In genomic region chr2:5725028-5725701, GRCm38 (mm10) we compare ENCODE assay signal across 12 mouse cellular contexts. TPM values are rescaled to one million over a fixed set of nuclear protein-coding genes. Genes with fewer than 3 reads are reported as not detected.
A peak's percentile ranks its signal among the peaks of the same experiment; 100 is the strongest.
DNase-seq lines count a peak whose midpoint lies in the region; ATAC-seq and TF ChIP-seq lines count a peak whose summit lies in the region.
"Had no signal": no experiment of that assay in that cellular context is flagged by ENCODE, and none has a peak within 500 bp of the region (broad histone marks: within the 10 kb centered on the region; RNA-seq: fewer than 3 reads in every experiment).

No protein-coding gene starts in this region.

- no peak for TF ChIP-seq POLR2A in kidney, adult 2 months (IDR thresholded peaks at IDR 0.05; ENCODE audit: low read depth, low read length)

- no peaks in the 10 kb centered on the region for H3K27me3 ChIP-seq in hindbrain, embryonic 11.5 days (ENCODE audit: control insufficient read depth, insufficient read depth, low read length)
- no peaks in the 10 kb centered on the region for H3K27me3 ChIP-seq in hindbrain, embryonic 10.5 days (ENCODE audit: insufficient read depth, poor library complexity, severe bottlenecking)
- no peaks in the 10 kb centered on the region for H3K27me3 ChIP-seq in forebrain, embryonic 12.5 days
- no peaks in the 10 kb centered on the region for H3K27me3 ChIP-seq in limb, embryonic 10.5 days (ENCODE audit: low read depth, poor library complexity, severe bottlenecking)
- H3K27me3 ChIP-seq in neural tube, embryonic 15.5 days (replicated peaks), result no peaks in the 10 kb centered on the region
- no peaks in the 10 kb centered on the region for H3K27me3 ChIP-seq in kidney, adult 2 months (replicated peaks; ENCODE audit: control insufficient read depth, insufficient read depth, low read length)

- ATAC-seq in hindbrain, embryonic 11.5 days (ENCODE audit: low FRiP score), result no peak
- ATAC-seq in forebrain, embryonic 12.5 days (ENCODE audit: low FRiP score), result peak; percentile 65
- peak; percentile 57; the same call in 1 of the 2 replicates for ATAC-seq in neural tube, embryonic 15.5 days (ENCODE audit: low FRiP score)
- ATAC-seq: intestine, postnatal 0 days had no signal

- H3K4me2 ChIP-seq in hindbrain, embryonic 11.5 days (replicated peaks; ENCODE audit: low read depth, low read length), result no peak overlapping the region
- no peak overlapping the region; the same call in 1 of the 2 replicates for H3K4me2 ChIP-seq in forebrain, embryonic 12.5 days
- H3K4me2 ChIP-seq in neural tube, embryonic 15.5 days, result peak overlapping the region; percentile 29; the same call in 1 of the 2 replicates
- H3K4me2 ChIP-seq: liver, embryonic 11.5 days had no signal

- WGBS in hindbrain, embryonic 11.5 days, result 19% methylated on average over 8 of the region's 8 CpGs
- WGBS in hindbrain, embryonic 10.5 days, result 18% methylated on average over 8 of the region's 8 CpGs
- WGBS in forebrain, embryonic 12.5 days, result 9% methylated on average over 8 of the region's 8 CpGs
- WGBS in limb, embryonic 10.5 days, result 10% methylated on average over 8 of the region's 8 CpGs
- WGBS in neural tube, embryonic 15.5 days, result 12% methylated on average over 8 of the region's 8 CpGs
- WGBS in kidney, adult 2 months, result 27% methylated on average over 8 of the region's 8 CpGs

- H3K27ac ChIP-seq in hindbrain, embryonic 11.5 days (ENCODE audit: low read depth, low read length), result no peak overlapping the region
- H3K27ac ChIP-seq in hindbrain, embryonic 10.5 days, result no peak overlapping the region
- peak overlapping the region; percentile 14; the same call in 1 of the 2 replicates for H3K27ac ChIP-seq in forebrain, embryonic 12.5 days
- H3K27ac ChIP-seq in limb, embryonic 10.5 days, result peak overlapping the region; percentile 51
- peak overlapping the region; percentile 41; the same call in 1 of the 2 replicates for H3K27ac ChIP-seq in neural tube, embryonic 15.5 days (replicated peaks)
- no peak overlapping the region for H3K27ac ChIP-seq in kidney, adult 2 months (ENCODE audit: insufficient read depth, low read depth, low read length)

- H3K9ac ChIP-seq in hindbrain, embryonic 11.5 days (ENCODE audit: low read depth, low read length), result no peak overlapping the region
- H3K9ac ChIP-seq in forebrain, embryonic 12.5 days, result no peak overlapping the region
- H3K9ac ChIP-seq in neural tube, embryonic 15.5 days (replicated peaks), result no peak overlapping the region

- no peak for TF ChIP-seq CTCF in kidney, adult 2 months (conservative IDR thresholded peaks at IDR 0.05; ENCODE audit: insufficient read depth, insufficient read length, low read depth, low read length)

- no peaks in the 10 kb centered on the region for H3K4me1 ChIP-seq in hindbrain, embryonic 11.5 days (replicated peaks; ENCODE audit: control insufficient read depth, insufficient read depth, low read length)
- peaks cover 14% of the 10 kb centered on the region for H3K4me1 ChIP-seq in hindbrain, embryonic 10.5 days (replicated peaks)
- peaks cover 14% of the 10 kb centered on the region for H3K4me1 ChIP-seq in forebrain, embryonic 12.5 days
- peaks cover 15% of the 10 kb centered on the region for H3K4me1 ChIP-seq in limb, embryonic 10.5 days
- peaks cover 11% of the 10 kb centered on the region for H3K4me1 ChIP-seq in neural tube, embryonic 15.5 days
- no peaks in the 10 kb centered on the region for H3K4me1 ChIP-seq in kidney, adult 2 months (ENCODE audit: control insufficient read depth, insufficient read depth, low read length)

- no peak overlapping the region for H3K4me3 ChIP-seq in hindbrain, embryonic 11.5 days (ENCODE audit: low read depth, low read length)
- H3K4me3 ChIP-seq in hindbrain, embryonic 10.5 days, result no peak overlapping the region
- no peak overlapping the region for H3K4me3 ChIP-seq in forebrain, embryonic 12.5 days (replicated peaks)
- H3K4me3 ChIP-seq in limb, embryonic 10.5 days, result 0 out of 2 replicates have a peak overlapping the region, but pooled peaks have one; percentile 10
- H3K4me3 ChIP-seq in neural tube, embryonic 15.5 days (replicated peaks), result no peak overlapping the region
- no peak overlapping the region for H3K4me3 ChIP-seq in kidney, adult 2 months (ENCODE audit: insufficient read depth, low read depth, low read length)

- H3K9me3 ChIP-seq in hindbrain, embryonic 11.5 days (ENCODE audit: control insufficient read depth, low read length), result no peaks in the 10 kb centered on the region
- no peaks in the 10 kb centered on the region for H3K9me3 ChIP-seq in hindbrain, embryonic 10.5 days
- no peaks in the 10 kb centered on the region for H3K9me3 ChIP-seq in forebrain, embryonic 12.5 days
- no peaks in the 10 kb centered on the region for H3K9me3 ChIP-seq in limb, embryonic 10.5 days (replicated peaks)
- no peaks in the 10 kb centered on the region for H3K9me3 ChIP-seq in neural tube, embryonic 15.5 days (replicated peaks)

- no peaks in the 10 kb centered on the region for H3K36me3 ChIP-seq in hindbrain, embryonic 11.5 days (ENCODE audit: control insufficient read depth, insufficient read depth, low read length)
- H3K36me3 ChIP-seq in hindbrain, embryonic 10.5 days, result no peaks in the 10 kb centered on the region
- no peaks in the 10 kb centered on the region for H3K36me3 ChIP-seq in forebrain, embryonic 12.5 days (replicated peaks)
- no peaks in the 10 kb centered on the region for H3K36me3 ChIP-seq in limb, embryonic 10.5 days
- no peaks in the 10 kb centered on the region for H3K36me3 ChIP-seq in neural tube, embryonic 15.5 days
- H3K36me3 ChIP-seq in kidney, adult 2 months (ENCODE audit: control insufficient read depth, insufficient read depth, low read length), result no peaks in the 10 kb centered on the region

- DNase-seq in hindbrain, embryonic 11.5 days (ENCODE audit: low spot score), result peak; percentile 11
- no peak for DNase-seq in hindbrain, embryonic 10.5 days (ENCODE audit: low spot score)
- DNase-seq in limb, embryonic 10.5 days (ENCODE audit: low spot score), result peak; percentile 32
- DNase-seq in kidney, adult 2 months, result no peak
- DNase-seq in thymus, postnatal 10 days (ENCODE audit: low spot score in 2 of 2), result no peak
- no peak for DNase-seq in thymus, postnatal 14 days
- DNase-seq: adrenal gland, postnatal 10 days; cerebellum, adult 9-11 months had no signal

RNA-seq across cellular contexts. Expression of gene Camk1d, which starts 10.8 kb away (rescaled TPM):
- 2.2 and 2.7 TPM in 2 replicates for polyA plus RNA-seq in hindbrain, embryonic 11.5 days (2014; fragmentation: Nextera tagmentation; extraction: Ambion mirVana)
- 1.3 and 1.8 TPM in 2 replicates for polyA plus RNA-seq in hindbrain, embryonic 10.5 days (2016; fragmentation: Nextera tagmentation; extraction: Ambion mirVana)
- polyA plus RNA-seq in forebrain, embryonic 12.5 days (2016; fragmentation: Nextera tagmentation; extraction: Ambion mirVana), result 2.7 and 2.9 TPM in 2 replicates
- 0.84 and 1.4 TPM in 2 replicates for polyA plus RNA-seq in limb, embryonic 10.5 days (2016; fragmentation: Nextera tagmentation; extraction: Ambion mirVana)
- polyA plus RNA-seq in neural tube, embryonic 15.5 days (2015; fragmentation: Nextera tagmentation; extraction: Ambion mirVana), result 7.6 and 9.7 TPM in 2 replicates
- 0.80 and 1.0 TPM in 2 replicates for polyA plus RNA-seq in kidney, adult 2 months (2012; rRNA removed)

Comparison
In these comparisons a context has a peak if more than half of its experiments do, and no peak if none do; other contexts are left out.
1. DNase-seq: peak in hindbrain, embryonic 11.5 days (single experiment) and limb, embryonic 10.5 days (single experiment); none in hindbrain, embryonic 10.5 days (single experiment), kidney, adult 2 months (single experiment), thymus, postnatal 10 days (0 of 2) and thymus, postnatal 14 days (single experiment).
2. H3K27ac ChIP-seq: peak in forebrain, embryonic 12.5 days (single experiment), limb, embryonic 10.5 days (single experiment) and neural tube, embryonic 15.5 days (single experiment); none in hindbrain, embryonic 11.5 days (single experiment), hindbrain, embryonic 10.5 days (single experiment) and kidney, adult 2 months (single experiment).